Mouse (Mus musculus) heart, embryonic 15.5 days (tissue): ENCODE data around the gene Ednrb. TPM values are rescaled to one million over a fixed set of nuclear protein-coding genes. Genes with fewer than 3 reads are reported as not detected.

Source experiments
- ATAC-seq: fragments of 200-750 bp; cut with Nextera tagmentation; replicated peaks from 2 replicates; pipeline ENCODE4 v1.8.0; 2017; ENCODE audit warnings: low read depth, moderate TSS enrichment; ENCODE audit not compliant: insufficient number of reproducible peaks, insufficient read depth, low FRiP score
- H3K27ac ChIP-seq: fragments of 300-500 bp; sonication (generic); 2 replicates; pipeline ENCODE4 v1.5.1; 2015; ENCODE audit warnings: mild to moderate bottlenecking, inconsistent platforms
- H3K27me3 ChIP-seq: fragments of 300-500 bp; sonication (generic); 2 replicates; pipeline ENCODE4 v1.6.1; 2015; ENCODE audit warnings: inconsistent platforms
- H3K36me3 ChIP-seq: fragments of 300-500 bp; sonication (generic); 2 replicates; pipeline ENCODE4 v1.6.1; 2015; ENCODE audit warnings: mild to moderate bottlenecking, inconsistent platforms
- H3K4me1 ChIP-seq: fragments of 300-500 bp; sonication (generic); replicated peaks from 2 replicates; pipeline ENCODE4 v1.6.1; 2015; ENCODE audit warnings: inconsistent platforms
- H3K4me2 ChIP-seq: fragments of 300-500 bp; sonication (generic); 2 replicates; pipeline ENCODE4 v1.6.1; 2015; ENCODE audit warnings: inconsistent platforms, mild to moderate bottlenecking, moderate library complexity
- H3K4me3 ChIP-seq: fragments of 300-500 bp; sonication (generic); 2 replicates; pipeline ENCODE4 v1.5.1; 2015; ENCODE audit warnings: mild to moderate bottlenecking, inconsistent platforms
- H3K9ac ChIP-seq: fragments of 300-500 bp; sonication (generic); 2 replicates; pipeline ENCODE4 v1.6.1; 2015; ENCODE audit warnings: mild to moderate bottlenecking, inconsistent platforms
- H3K9me3 ChIP-seq: fragments of 300-500 bp; sonication (generic); replicated peaks from 2 replicates; pipeline ENCODE4 v1.6.1; 2016; ENCODE audit warnings: inconsistent platforms
- WGBS: fragments of 180-500 bp; shearing (Covaris S2); methylation state at CpG from one replicate; pipeline ENCODE4 v1.1.7; 2015; ENCODE audit warnings: mixed read lengths; 5-methylcytosine and 5-hydroxymethylcytosine counted together
- polyA plus RNA-seq: library from polyadenylated mRNA; unstranded; fragments of >200 nt; fragmentation: Nextera tagmentation; extraction: Ambion mirVana; gene quantifications from 2 replicates; pipeline ENCODE4 v1.2.1, GENCODE M21; 2015

Ednrb gene
- 70.4 and 73.8 TPM in 2 replicates for polyA plus RNA-seq

DNA sequence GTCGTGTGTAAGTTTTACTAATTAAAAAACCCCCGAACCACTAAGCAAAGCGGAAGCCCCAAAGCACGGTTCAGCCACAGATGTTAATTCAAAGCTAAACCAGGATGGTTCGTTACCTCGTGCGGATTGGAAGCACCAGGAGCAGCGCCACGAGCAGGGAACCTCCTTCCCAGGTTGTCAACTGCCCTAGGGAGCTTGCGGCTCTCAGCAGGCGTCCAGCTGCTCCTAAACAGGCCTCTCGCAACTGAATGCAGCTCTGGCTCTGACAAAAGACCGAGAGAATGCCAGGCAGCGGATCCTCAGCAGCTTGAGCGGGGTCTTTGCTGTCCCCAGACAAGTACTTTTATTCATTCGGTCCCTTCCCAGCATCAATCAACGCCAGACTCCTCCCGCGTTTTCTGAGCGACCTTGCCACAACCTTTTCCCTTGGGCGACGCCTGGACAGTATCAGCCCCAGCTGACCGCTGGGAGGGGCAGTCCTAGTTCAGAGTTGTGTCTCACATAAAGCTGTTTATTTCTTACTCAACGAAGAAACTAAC lies at the start of gene Ednrb:
Gene Ednrb, minus strand, starts transcription at position 392 of the 539 bp plus-strand sequence.
- peaks cover 9% of the 10 kb centered on the region for H3K4me1 ChIP-seq
- peak within 1 kb of the TSS; percentile 91 for H3K4me2 ChIP-seq
- 1% methylated on average over 24 of the region's 24 CpGs for WGBS
- no peaks in the 10 kb centered on the region for H3K36me3 ChIP-seq
- H3K27ac ChIP-seq: peak within 1 kb of the TSS; percentile 67
- H3K9me3 ChIP-seq: no peaks in the 10 kb centered on the region
- peak within 1 kb of the TSS; percentile 56 for H3K9ac ChIP-seq
- peak within 1 kb of the TSS; percentile 55 for H3K4me3 ChIP-seq
- 0 out of 2 replicates have a peak, but pooled peaks cover 2% of the 10 kb centered on the region for H3K27me3 ChIP-seq
- peak; percentile 72 for ATAC-seq

DNA sequence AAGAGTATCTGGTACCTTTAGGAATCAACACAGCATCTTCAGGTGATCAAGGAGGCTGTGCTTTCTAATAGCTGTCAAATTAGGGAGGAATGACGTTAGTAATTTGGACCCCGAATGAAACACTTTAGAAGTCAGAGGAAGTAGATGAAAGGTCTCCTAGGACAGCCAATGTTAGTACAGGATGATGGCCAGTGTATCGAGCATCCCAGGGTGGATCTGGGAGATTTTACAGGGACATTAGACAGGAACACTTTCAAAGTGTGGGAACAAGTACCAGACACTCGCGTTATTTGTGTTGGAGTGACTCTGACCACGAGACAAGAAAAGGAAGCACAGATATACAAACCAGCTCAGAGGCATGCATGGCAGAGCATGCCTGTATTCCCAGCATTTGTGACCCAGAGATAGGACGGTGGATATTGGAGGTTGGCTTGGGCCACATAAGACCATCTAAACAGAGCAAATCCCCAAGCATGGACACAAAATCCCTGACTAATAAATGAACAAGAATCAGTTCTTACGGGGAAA lies 48.3 kb upstream of the Ednrb start:
- H3K4me3 ChIP-seq: no peak overlapping the region

DNA sequence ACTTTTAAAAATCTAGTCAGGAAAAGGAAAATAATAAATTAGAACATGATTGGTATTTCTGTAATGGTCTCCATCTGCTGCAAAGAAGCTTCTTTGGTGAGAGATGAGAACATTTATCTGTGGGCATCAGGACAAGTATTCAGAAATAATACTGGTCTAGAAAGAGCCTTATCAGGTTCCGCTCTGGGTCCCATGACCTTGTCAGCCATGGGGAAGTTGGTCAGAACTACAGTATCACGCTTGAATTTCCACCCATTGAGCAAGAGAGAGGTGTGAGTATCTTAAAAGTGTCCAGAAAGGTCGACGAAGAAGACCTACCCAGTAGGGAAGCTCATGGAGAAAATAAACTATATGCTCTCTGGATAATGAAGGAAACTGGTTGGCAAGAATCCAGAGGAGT lies 46.6 kb upstream of the Ednrb start:
- WGBS: 64% methylated on average over 4 of the region's 4 CpGs
- Histone ChIP-seq H3K9ac (no peak overlapping the region), H3K4me1 (no peaks in the 10 kb centered on the region), H3K4me3 (no peak overlapping the region), H3K9me3 (no peaks in the 10 kb centered on the region), H3K36me3 (no peaks in the 10 kb centered on the region), H3K4me2 (no peak overlapping the region), H3K27me3 (no peaks in the 10 kb centered on the region), H3K27ac (no peak overlapping the region)
- ATAC-seq: no peak

More for the DNA sequence above, 48.3 kb upstream of the Ednrb start:
- peak; percentile 69; the same call in 1 of the 2 replicates for ATAC-seq
- H3K36me3 ChIP-seq: no peaks in the 10 kb centered on the region
- no peaks in the 10 kb centered on the region for H3K27me3 ChIP-seq
- WGBS: 59% methylated on average over 8 of the region's 8 CpGs
- H3K9ac ChIP-seq: no peak overlapping the region
- H3K27ac ChIP-seq: no peak overlapping the region
- H3K9me3 ChIP-seq: no peaks in the 10 kb centered on the region
- H3K4me2 ChIP-seq: no peak overlapping the region
- H3K4me1 ChIP-seq: no peaks in the 10 kb centered on the region

DNA sequence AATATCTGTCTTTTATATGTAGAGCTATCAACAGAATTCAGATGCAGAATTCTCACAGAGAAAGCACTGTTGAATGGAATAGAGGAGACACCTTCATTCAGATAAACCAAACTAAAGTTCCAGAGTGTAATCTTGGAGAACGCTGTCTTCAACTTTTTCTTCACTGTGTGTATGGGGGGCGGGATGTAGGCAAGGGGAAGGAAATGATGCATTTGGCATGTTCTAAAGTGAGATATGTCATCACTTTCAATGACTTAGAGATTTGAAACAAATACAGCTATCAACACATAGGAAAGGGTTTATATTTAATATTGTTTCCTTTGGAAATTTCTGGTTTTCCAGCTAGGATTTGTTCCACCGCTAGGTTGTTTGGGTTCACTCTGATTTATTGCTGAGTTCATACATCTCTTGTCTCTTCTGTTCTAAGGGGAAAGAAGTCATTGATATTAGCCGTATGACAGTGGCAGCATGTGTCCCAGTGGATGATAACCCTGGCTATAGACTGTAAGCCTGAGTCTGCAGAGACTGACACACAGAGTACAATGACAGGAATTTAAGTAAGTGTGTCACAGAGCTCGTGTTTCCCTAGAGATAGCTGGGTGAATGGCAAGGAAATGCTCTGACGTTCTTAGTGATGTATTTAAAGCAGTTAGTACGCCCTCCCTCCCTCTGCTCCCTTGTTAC lies 40.8 kb upstream of the Ednrb start:
- Histone ChIP-seq H3K4me2 (no peak overlapping the region), H3K27me3 (no peaks in the 10 kb centered on the region), H3K36me3 (no peaks in the 10 kb centered on the region), H3K4me1 (no peaks in the 10 kb centered on the region), H3K9me3 (no peaks in the 10 kb centered on the region), H3K27ac (no peak overlapping the region), H3K9ac (no peak overlapping the region), H3K4me3 (no peak overlapping the region)
- peak; percentile 88 for ATAC-seq
- 36% methylated on average over 7 of the region's 7 CpGs for WGBS

DNA sequence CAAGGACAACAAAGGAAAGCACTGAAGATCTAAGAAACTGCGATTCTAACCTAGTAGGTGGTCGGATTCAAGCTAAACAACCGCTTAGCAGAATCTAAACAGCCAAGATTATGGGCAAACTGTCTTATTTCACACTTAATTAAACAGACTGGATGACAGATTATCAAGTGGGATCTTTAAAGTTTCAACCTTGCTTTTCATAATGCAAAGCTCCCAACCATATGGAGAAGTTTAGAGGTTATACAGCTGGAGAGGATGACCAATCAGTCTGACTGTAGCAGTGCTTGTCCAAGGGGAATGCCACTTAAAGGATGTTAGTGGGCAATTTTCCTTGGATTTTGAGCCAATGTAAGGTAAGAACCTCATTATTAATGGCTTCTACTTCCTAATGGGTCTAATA lies 38.7 kb upstream of the Ednrb start:
- no peak for ATAC-seq
- H3K27ac ChIP-seq: no peak overlapping the region
- H3K4me3 ChIP-seq: no peak overlapping the region

DNA sequence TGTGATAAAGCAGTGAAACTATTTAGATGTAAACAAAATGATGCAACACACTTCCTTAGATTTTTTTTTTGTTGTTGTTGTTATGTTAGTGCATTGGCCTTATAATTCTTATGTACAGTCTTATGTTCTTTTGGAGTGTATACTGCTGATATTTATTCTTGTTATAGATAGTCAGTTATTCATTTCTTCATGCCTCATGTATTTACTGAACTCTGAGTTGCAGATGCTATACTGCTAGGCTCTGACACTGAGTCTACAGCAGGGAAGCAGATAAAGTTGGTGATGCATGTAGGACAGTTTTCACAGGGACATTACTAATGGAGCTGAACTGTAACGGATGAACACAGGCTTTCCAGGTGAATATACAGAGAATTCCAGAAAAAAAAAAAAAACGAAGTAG lies 32.9 kb upstream of the Ednrb start:
- 80% methylated on average over 2 of the region's 2 CpGs for WGBS
- Histone ChIP-seq H3K27ac (no peak overlapping the region), H3K36me3 (no peaks in the 10 kb centered on the region), H3K27me3 (no peaks in the 10 kb centered on the region), H3K9ac (no peak overlapping the region), H3K4me2 (no peak overlapping the region), H3K4me1 (no peaks in the 10 kb centered on the region), H3K4me3 (no peak overlapping the region), H3K9me3 (no peaks in the 10 kb centered on the region)
- no peak for ATAC-seq

More for the DNA sequence above, 38.7 kb upstream of the Ednrb start:
- WGBS: 79% methylated on average over 3 of the region's 3 CpGs
- Histone ChIP-seq H3K4me1 (no peaks in the 10 kb centered on the region), H3K4me2 (no peak overlapping the region), H3K27me3 (no peaks in the 10 kb centered on the region), H3K36me3 (no peaks in the 10 kb centered on the region), H3K9ac (no peak overlapping the region), H3K9me3 (no peaks in the 10 kb centered on the region)

DNA sequence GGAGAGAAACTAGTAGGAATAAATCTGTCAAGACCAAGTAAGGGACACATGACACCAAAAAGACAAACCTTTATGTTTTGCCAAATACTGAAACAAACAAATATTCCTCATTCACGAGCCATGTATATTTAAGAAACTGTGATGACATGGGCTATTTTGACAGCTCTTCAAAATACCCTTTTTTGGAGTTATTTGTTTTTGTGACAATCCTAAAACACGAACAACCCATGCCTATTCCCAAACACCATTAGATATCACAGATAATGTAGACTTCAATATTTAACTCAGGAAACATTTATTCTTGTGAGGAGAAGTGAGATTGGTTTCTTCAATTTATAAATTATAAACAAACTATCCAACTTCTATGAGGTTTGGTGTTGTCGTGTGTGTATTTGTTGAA lies 32.4 kb upstream of the Ednrb start:
- WGBS: 78% methylated on average over 3 of the region's 3 CpGs
- Histone ChIP-seq H3K9me3 (no peaks in the 10 kb centered on the region), H3K27ac (no peak overlapping the region), H3K4me3 (no peak overlapping the region), H3K4me2 (no peak overlapping the region), H3K27me3 (no peaks in the 10 kb centered on the region), H3K9ac (no peak overlapping the region), H3K4me1 (no peaks in the 10 kb centered on the region), H3K36me3 (no peaks in the 10 kb centered on the region)
- ATAC-seq: no peak

DNA sequence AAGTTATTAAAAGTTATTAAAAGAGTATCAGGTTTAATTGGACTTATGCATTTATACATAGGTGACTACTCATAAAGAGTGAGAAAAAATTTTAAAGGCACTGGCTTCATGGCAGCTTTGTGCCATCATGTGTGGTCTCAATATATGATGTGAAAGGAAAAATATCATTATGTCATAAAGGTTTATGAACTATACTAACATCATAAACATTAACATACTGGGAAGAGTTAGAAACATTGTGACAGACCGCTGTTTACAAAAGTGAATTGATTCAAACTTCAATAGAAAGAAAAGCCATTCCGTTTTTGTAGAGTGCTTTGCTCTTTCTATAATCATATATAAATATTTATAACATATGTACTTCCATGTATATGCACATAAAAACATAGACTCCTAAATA lies 22.4 kb upstream of the Ednrb start:
- Histone ChIP-seq H3K9ac (no peak overlapping the region), H3K27ac (no peak overlapping the region), H3K4me1 (no peaks in the 10 kb centered on the region), H3K36me3 (no peaks in the 10 kb centered on the region), H3K9me3 (no peaks in the 10 kb centered on the region), H3K4me3 (no peak overlapping the region), H3K27me3 (no peaks in the 10 kb centered on the region), H3K4me2 (no peak overlapping the region)
- ATAC-seq: no peak
- WGBS: 78% methylated on average over 2 of the region's 2 CpGs

DNA sequence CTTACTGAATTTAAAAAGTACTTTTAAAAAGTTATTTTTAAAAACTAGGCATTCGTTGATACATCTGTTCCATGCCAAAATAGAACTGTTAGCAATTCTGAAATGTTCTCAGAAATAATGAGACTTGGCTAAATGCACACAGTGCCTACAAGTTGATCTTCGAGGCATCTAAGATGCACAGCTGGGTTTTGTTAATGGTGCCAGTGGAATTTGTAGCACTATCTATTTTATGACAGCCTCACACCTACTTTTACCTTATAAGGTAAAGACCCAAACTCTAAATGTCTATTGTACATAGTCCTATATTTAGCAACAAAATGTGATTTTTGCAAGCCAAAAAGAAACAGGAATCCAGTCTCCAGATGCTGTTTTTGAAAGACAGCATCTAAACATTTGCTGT lies 21.0 kb upstream of the Ednrb start:
- Histone ChIP-seq H3K9ac (no peak overlapping the region), H3K27ac (no peak overlapping the region), H3K4me3 (no peak overlapping the region), H3K9me3 (no peaks in the 10 kb centered on the region), H3K36me3 (no peaks in the 10 kb centered on the region), H3K27me3 (no peaks in the 10 kb centered on the region), H3K4me1 (no peaks in the 10 kb centered on the region), H3K4me2 (no peak overlapping the region)
- WGBS: 51% methylated on average over 2 of the region's 2 CpGs
- no peak for ATAC-seq

DNA sequence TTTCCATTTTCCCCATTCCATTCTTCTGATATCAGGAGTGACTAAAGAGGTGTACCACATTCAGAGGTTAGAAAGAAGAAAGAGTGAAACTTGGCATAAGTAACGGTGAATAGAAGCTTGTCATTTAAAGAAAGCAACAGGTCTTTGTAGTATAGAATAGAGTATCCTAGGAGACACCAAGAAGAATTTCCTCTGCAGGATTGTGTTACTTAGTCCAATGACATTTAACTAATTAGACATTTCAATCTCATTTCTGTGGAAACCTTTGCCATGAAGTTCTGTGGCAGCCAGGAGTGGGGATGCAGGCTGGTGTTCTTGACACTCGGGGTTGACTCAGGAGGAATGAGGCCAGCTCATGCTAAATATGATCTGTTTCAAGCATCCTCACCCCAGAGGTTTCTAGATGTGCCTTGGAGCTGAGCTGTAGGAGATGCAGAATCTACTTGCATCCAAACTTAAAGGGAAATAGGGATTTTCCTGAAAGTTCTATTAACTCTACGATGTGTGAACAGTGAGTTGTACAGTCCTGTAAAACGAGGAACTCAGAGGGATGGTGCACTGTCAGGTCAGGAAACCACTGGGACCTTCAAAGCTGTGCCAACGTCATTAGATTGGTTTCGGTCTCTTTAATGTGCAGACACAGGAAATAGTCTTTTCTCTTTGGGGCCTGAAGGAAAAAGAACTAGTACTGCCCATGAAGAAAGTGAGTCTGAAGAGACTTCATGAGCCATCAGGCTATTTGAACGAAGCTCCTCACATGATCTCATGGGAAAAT lies 6.1 kb upstream of the Ednrb start:
- WGBS: 68% methylated on average over 7 of the region's 7 CpGs
- ATAC-seq: no peak
- H3K36me3 ChIP-seq: no peaks in the 10 kb centered on the region
- H3K9me3 ChIP-seq: no peaks in the 10 kb centered on the region
- H3K27ac ChIP-seq: no peak overlapping the region
- no peak overlapping the region for H3K9ac ChIP-seq
- no peaks in the 10 kb centered on the region for H3K27me3 ChIP-seq
- H3K4me3 ChIP-seq: no peak overlapping the region
- no peak overlapping the region for H3K4me2 ChIP-seq
- H3K4me1 ChIP-seq: no peaks in the 10 kb centered on the region

DNA sequence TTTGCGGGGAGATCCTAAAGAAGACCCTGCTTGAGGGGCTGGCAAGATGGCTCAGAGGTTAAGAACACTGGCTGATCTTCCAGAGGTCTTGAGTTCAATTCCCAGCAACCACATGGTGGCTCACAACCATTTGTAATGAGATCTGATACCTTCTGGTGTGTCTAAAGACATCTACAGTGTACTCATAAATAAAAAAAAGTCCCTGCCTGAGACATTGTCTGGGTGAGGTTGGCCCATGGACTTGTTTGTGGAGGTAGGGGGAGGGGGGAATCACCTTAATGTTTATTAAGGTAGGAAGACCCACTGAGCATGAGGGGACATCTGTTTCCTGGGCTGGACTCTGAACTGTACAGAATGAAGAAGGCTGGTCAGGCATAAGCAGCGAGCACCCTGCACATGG lies 1.5 kb upstream of the Ednrb start:
- Histone ChIP-seq H3K36me3 (no peaks in the 10 kb centered on the region), H3K4me3 (no peak overlapping the region), H3K4me1 (peaks cover 9% of the 10 kb centered on the region), H3K27me3 (0 out of 2 replicates have a peak, but pooled peaks cover 2% of the 10 kb centered on the region), H3K9me3 (no peaks in the 10 kb centered on the region), H3K27ac (no peak overlapping the region), H3K9ac (no peak overlapping the region), H3K4me2 (no peak overlapping the region)
- 90% methylated on average over 2 of the region's 2 CpGs for WGBS
- ATAC-seq: no peak
